Mouse (Mus musculus) olfactory bulb, adult 2 months (tissue): ENCODE data around the gene Rabgef1. TPM values are rescaled to one million over a fixed set of nuclear protein-coding genes. Genes with fewer than 3 reads are reported as not detected.

Source experiments
- H3K27ac ChIP-seq: fragments of 200-500 bp; 2 replicates; pipeline ENCODE4 v1.5.1; 2012; ENCODE audit warnings: low read depth, low read length; ENCODE audit not compliant: insufficient read depth
- H3K4me1 ChIP-seq: fragments of 200-500 bp; 2 replicates; pipeline ENCODE4 v1.6.1; 2012; ENCODE audit warnings: low read length; ENCODE audit not compliant: control insufficient read depth, insufficient read depth
- H3K4me3 ChIP-seq: fragments of 200-500 bp; 2 replicates; pipeline ENCODE4 v1.5.1; 2012; ENCODE audit warnings: mild to moderate bottlenecking, low read depth, low read length, moderate library complexity; ENCODE audit not compliant: insufficient read depth
- CTCF ChIP-seq: fragments of 200-500 bp; IDR thresholded peaks from 2 replicates; pipeline ENCODE4 v1.5.1; 2012; ENCODE audit warnings: low read depth, mild to moderate bottlenecking, low read length, moderate library complexity; ENCODE audit not compliant: insufficient read depth
- POLR2A ChIP-seq: fragments of 200-500 bp; IDR thresholded peaks from 2 replicates; pipeline ENCODE4 v1.6.1; 2012; ENCODE audit warnings: mild to moderate bottlenecking, low read depth, low read length, moderate library complexity; ENCODE audit not compliant: insufficient read depth
- WGBS: fragments of 180-500 bp; shearing (Covaris S2); methylation state at CpG from one replicate; pipeline ENCODE4 v1.1.7; 2018; 5-methylcytosine and 5-hydroxymethylcytosine counted together
- polyA plus RNA-seq: library from polyadenylated mRNA; stranded (reverse); fragments of >200 nt; gene quantifications from 2 replicates; pipeline ENCODE4 v1.2.4, GENCODE M21; 2012; ENCODE audit warnings: low replicate concordance; ENCODE audit not compliant: missing spikeins, insufficient read depth, insufficient read length

The Rabgef1 gene
- polyA plus RNA-seq, 1 experiment: not detected

DNA sequence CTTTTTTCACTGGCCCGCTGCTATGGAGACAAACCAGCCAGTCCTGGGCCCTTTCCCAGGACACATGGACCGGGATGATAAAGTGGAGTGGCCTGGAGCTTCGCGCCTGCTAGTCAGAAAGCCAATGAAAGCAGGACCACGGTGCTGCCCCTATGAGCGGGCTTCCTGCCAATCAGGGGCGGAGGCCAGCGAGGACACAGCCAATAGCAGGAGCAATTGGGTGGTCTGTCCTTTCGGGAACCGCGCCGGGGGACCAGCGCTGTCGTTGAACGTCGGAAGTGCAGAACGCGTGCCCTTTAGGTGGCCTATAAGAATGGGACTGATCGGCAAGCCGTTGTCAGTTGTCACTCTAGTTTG lies 27.6 kb upstream of the Rabgef1 start:
- Histone ChIP-seq H3K27ac (peak overlapping the region; percentile 79), H3K4me3 (peak overlapping the region; percentile 66), H3K4me1 (peaks cover 16% of the 10 kb centered on the region)
- TF ChIP-seq CTCF (no peak), POLR2A (0 out of 2 replicates have a peak, but pooled peaks have one; percentile 7)
- under 1% methylated on average over 20 of the region's 20 CpGs for WGBS

- peak within 1 kb of the TSS; percentile 66 for H3K4me3 ChIP-seq
- H3K4me1 ChIP-seq: peaks cover 16% of the 10 kb centered on the region
- TF ChIP-seq POLR2A (peak; percentile 56), CTCF (no peak)
- H3K27ac ChIP-seq: peak within 1 kb of the TSS; percentile 79
- under 1% methylated on average over 66 of the region's 66 CpGs for WGBS
These were observed 27.0 kb upstream of the Rabgef1 start, which contains the start of gene Kctd7 for GRCm38 (mm10) chr5:130144334-130145312. Gene Kctd7, plus strand, starts transcription at chr5:130144861.

- WGBS: 61% methylated on average over 8 of the region's 8 CpGs
- no peak for TF ChIP-seq POLR2A
- Histone ChIP-seq H3K27ac (no peak overlapping the region), H3K4me3 (peak overlapping the region; percentile 5; the same call in 1 of the 2 replicates), H3K4me1 (peaks cover 16% of the 10 kb centered on the region)
These were observed 25.6 kb upstream of the Rabgef1 start for GRCm38 (mm10) chr5:130145961-130146360.

DNA sequence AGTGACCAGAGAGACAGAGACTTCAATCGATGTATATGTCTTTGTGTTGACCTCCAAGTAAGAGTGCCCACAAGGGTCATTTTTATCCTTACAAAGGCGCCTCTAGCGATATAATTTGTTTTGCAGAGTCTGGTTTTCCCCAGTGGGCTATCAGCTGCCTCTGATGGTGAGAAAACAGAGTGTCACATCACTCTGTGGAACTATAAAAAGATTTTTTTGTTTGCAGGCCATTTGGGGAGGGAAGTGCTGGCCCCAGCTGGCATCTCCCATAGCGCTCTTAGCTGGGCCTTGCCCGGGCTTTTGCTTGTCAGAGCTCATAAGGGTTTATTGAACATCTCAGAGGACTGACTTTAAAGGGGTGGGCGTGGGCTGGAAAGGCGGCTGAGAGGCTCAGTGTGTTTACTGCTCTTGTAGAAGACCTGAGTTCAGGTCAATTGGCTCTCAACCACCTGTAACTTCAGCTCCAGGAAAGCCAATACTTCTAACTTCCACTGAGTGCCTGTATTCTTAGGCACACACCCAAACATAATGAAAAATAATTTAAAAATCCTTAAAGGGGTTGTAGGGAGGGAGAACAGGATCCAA lies 21.8 kb upstream of the Rabgef1 start:
- TF ChIP-seq CTCF: no peak
- no peak for TF ChIP-seq POLR2A
- 80% methylated on average over 7 of the region's 7 CpGs for whole genome bisulfite sequencing
- Histone ChIP-seq H3K4me1 (peaks cover 10% of the 10 kb centered on the region), H3K27ac (no peak overlapping the region), H3K4me3 (no peak overlapping the region)

GRCm38 (mm10) chr5:130154286-130154685 lies 17.3 kb upstream of the Rabgef1 start:
- no peak overlapping the region for H3K27ac ChIP-seq
- H3K4me1 ChIP-seq: no peaks in the 10 kb centered on the region
- 85% methylated on average over 2 of the region's 2 CpGs for WGBS
- no peak overlapping the region for H3K4me3 ChIP-seq
- TF ChIP-seq POLR2A: no peak
- TF ChIP-seq CTCF: no peak

- H3K27ac ChIP-seq: no peak overlapping the region
- WGBS: 81% methylated on average over 4 of the region's 4 CpGs
- H3K4me3 ChIP-seq: no peak overlapping the region
- H3K4me1 ChIP-seq: no peaks in the 10 kb centered on the region
- TF ChIP-seq POLR2A: no peak
- no peak for TF ChIP-seq CTCF
These were observed 13.1 kb upstream of the Rabgef1 start for GRCm38 (mm10) chr5:130158545-130158944.

DNA sequence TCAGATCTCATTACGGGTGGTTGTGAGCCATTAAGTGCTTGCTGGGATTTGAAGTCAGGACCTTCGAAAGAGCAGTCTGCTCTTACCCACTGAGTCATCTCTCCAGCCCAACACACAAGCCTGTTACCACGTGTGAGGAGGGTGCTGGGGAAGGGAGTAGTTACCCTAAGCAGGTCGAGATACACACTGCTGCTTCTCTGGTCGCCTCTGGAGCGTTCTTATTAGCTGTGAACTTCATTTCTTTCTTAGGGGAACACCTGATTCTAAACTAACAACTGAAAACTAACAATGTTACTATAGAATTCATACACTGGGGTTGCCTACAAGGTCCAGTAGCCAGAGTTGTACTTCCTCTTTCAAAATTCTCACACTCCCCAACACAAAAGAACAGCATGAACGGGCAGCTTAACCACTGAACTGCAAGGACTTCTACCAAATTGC lies 11.8 kb upstream of the Rabgef1 start:
- TF ChIP-seq POLR2A (no peak), CTCF (no peak)
- Histone ChIP-seq H3K4me1 (no peaks in the 10 kb centered on the region), H3K4me3 (no peak overlapping the region), H3K27ac (no peak overlapping the region)
- WGBS: 62% methylated on average over 7 of the region's 7 CpGs

DNA sequence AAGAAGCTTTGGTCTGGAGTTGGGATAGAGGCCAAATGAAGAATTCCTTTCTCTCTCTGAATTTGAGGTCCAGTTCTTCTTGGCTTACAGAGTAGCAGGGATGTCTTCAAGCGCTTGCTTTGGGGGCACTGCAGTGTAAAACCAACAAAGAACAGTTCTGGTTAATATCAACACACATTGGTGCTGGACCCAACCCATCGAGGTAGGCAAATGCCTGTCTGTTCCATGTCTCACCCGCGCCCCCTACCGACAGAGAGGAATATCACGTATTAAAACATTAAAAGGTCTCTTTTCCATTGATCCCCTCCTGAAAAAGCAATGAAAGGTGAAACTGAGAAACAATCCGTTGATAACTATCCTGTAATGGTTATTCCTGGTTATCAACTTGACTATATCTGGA lies 7.9 kb upstream of the Rabgef1 start:
- H3K4me3 ChIP-seq: no peak overlapping the region
- no peak overlapping the region for H3K27ac ChIP-seq
- H3K4me1 ChIP-seq: no peaks in the 10 kb centered on the region
- whole genome bisulfite sequencing: 5% methylated on average over 7 of the region's 7 CpGs
- TF ChIP-seq CTCF: peak; percentile 35; the same call in 1 of the 2 replicates
- TF ChIP-seq POLR2A: no peak

GRCm38 (mm10) chr5:130165213-130165612 lies 6.4 kb upstream of the Rabgef1 start:
- Histone ChIP-seq H3K4me3 (no peak overlapping the region), H3K27ac (no peak overlapping the region), H3K4me1 (no peaks in the 10 kb centered on the region)
- WGBS: 76% methylated on average over 4 of the region's 4 CpGs
- TF ChIP-seq POLR2A (no peak), CTCF (no peak)
